Mouse (Mus musculus) mature B cell (primary cell): ENCODE measurements around the gene Gm11563.
"Not testable (repeated sequence)": the region's sequence is repeated elsewhere in the genome, so short reads cannot be mapped to it uniquely, and the experiment has no call there.

Source experiments
- in situ Hi-C: fragments of 300-500 bp; cut with MboI; formaldehyde crosslinking; loops from 2 replicates; pipeline ENCODE4 v1.14.3; 2019

Gene Gm11563

DNA sequence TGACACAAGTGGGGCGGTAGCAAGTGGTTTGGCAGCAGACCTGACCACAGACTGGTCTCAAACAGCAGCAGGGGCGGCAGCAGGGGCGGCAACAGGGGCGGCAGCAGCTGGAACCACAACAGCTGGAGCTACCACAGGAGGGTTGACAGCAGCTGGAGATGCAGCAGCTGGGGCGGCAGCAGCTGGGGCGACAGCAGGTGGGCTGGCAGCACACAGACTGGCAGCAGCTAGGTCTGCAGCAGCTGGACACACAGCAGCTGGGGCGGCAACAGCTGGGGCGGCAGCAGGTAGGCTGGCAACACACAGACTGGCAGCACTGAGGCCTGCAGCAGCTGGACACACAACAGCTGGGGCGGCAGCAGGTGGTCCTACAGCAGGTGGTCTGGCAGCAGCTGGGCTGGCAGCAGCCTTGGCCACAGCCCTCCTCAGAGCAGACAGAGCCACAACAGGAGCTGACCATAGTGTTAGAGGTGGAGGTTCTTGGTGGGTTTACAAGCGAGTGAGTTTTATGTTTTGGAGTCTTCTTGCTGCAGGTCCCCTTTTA is at the start of gene Gm11563:
TSS of gene Gm11563 (minus strand) at position 494 of the 544 bp plus-strand sequence.
- in situ Hi-C loops = not testable (repeated sequence)

DNA sequence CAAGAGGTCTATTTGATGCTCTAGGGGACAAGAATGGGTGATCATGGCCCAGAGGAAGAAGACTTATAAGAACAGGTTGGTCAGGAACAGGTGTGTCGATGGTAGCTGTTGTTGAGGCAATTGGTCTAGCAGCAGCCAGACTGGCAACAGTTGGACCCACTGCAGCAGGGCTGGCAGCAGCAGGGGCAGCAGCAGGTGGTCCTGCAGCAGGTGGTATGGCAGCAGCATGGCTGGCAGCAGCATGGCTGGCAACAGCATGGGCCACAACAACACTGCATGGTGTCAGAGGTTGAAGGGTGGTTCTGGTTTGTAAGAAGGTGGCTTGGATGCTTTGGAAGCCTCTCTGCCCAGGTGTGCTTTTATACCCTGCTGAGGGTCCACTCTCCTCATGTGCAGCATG is 31.7 kb upstream of the Gm11563 start, which contains the start of gene Gm14190:
TSS of gene Gm14190 (minus strand) at position 278 of the 400 bp plus-strand sequence.
- in situ Hi-C loops = no loop called here

DNA sequence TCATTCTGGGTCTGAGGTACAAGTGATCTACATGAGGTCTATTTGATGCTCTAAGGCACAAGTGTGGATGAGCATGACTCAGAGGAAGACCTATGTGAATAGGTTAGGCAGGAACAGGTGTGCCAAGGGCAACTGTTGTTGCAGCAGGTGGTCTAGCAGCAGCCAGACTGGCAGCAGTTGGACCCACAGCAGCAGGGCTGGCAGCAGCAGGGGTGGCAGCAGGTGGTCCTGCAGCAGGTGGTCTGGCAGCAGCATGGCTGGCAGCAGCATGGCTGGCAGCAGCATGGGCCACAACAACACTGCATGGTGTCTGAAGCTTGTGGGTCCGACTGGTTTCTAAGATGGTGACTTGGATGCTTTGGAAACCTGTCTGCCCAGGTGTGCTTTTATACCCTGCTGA is 26.5 kb upstream of the Gm11563 start:
- in situ Hi-C loops = not testable (repeated sequence)

DNA sequence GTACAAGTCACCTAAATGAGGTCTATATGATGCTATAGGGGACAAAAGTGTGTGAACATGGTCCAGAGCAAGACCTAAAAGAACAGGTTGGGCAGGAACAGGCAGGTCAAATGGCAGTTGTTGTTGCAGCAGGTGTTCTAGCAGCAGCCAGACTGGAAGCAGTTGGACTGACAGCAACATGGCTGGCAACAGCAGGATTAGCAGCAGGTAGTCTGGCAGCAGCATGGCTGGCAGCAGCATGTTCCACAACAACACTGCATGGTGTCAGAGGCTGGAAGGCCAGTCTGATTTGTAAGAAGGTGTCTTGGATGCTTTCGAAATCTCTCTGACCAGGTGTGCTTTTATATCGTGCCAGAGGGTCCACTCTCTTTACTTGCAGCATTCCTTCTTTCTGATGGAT is 24.7 kb upstream of the Gm11563 start:
- in situ Hi-C loops = no loop called here

DNA sequence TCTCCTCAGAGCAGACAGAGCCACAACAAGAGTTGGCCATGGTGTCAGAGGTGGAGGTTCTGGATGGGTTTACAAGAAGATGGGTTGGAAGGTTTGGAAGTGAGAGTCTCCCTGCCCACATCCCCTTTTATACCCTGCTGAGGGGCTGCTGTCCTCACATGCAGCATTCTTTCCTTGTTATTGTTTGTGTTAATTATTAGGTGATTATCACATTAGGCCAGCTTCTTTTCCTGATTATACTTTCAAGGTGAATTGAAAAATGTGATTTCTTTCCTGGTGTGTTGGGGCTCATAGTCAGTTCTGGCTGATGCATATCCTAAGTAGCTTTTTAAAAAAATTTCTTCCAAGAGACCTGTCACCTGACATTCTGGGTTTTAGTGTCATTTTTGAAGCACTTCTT is 7.1 kb upstream of the Gm11563 start, which contains the start of gene Krtap4-6:
TSS of gene Krtap4-6 (minus strand) at position 101 of the 400 bp plus-strand sequence.
- in situ Hi-C loops = no loop called here

DNA sequence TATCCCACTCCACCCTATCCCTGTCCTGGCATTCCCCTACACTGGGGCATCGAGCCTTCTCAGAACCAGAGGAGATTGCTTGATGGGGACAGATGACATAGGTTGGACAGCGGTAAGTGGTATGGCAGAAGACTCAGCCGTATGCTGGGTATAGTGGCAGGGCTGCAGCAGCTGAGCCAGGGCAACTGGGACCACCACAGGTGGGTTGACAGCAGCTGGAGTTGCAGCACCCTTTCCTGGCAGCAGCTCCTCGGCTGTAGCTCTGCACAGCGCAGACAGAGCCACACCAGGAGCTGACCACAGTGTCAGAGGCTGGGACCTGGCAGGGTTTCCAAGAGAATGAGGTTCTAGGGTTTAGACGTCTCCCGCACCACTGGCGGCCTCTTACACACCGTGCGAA is 4.0 kb upstream of the Gm11563 start:
- in situ Hi-C loops = no loop called here

DNA sequence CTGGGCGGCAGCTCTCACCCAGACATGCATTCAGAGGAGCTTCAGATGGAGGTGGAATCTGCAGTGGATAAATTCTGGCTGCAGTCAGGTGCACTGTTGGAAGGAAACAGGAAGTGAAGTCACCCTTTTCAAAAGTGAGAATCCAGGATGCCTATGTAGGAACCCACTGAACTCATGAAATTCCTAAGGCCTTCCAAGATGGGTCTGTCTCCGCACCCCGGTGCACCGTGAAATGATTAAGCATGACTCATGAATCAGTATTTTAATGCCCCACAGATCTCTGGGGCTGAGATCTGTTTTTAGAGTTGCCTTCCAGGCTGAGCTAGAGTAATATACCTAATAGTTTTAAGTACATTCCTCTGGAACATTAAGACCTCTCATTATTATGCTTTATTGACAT is 496 bp upstream of the Gm11563 start:
- in situ Hi-C loops = no loop called here

DNA sequence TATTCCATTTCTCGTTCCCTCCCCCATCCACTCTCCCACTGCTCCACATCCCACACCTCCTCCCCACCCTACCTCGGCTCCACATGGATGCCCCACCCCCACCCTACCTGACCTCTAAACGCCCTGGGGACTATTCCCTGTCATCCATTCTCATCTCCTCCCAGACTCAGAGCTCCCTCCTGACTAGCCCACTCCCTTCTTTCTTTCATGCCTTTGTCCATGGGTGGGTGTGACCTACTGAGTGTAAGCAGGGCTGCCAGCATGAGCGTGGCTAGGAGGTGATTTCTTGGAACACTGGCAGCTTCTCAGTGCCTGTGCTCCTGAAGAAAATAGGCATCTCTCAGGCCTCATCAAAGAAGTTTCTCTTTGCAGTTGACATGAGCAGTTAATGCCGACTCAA is 1.7 kb downstream of the Gm11563 start:
- in situ Hi-C loops = no loop called here

DNA sequence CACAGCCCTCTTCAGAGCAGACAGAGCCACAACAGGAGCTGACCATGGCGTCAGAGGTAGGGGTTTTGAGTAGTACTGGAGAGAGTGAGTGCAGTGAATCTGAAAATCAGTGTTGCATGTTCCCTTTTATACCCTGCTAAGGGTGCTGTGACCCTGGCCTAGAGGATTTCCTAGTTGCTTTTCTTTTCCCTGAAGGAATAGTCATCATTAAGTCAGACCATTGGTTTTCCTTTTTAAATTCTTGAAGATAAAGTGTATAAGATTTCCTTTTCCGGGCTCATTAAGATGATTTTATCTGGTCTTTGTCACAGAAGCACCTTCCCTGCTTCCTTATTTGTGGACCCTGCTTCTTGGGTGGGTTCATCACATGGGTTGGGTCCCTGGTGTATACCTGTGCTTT is 8.6 kb downstream of the Gm11563 start, which contains the start of gene Gm11555:
TSS of gene Gm11555 (minus strand) at position 101 of the 400 bp plus-strand sequence.
- in situ Hi-C loops = no loop called here

DNA sequence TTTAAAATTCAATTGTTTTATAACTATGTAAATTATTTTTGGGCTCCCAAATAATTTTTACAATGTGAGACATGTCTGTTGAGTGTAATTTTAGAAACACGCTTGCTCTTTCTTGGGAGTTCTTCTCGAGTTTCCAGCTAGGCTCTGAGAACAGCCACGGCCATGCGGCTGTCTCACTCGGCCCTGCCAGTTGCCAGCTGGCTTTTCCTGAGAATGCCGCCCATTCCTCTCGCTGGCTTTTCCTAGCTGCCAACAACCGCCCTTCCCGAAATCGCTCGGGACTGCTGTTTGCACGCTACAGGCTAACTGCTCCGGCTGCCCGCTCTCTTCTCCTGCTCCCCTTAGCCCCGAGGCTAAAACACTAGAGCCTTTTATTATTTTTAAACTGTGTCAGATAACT is 12.3 kb downstream of the Gm11563 start:
- in situ Hi-C loops = no loop called here

DNA sequence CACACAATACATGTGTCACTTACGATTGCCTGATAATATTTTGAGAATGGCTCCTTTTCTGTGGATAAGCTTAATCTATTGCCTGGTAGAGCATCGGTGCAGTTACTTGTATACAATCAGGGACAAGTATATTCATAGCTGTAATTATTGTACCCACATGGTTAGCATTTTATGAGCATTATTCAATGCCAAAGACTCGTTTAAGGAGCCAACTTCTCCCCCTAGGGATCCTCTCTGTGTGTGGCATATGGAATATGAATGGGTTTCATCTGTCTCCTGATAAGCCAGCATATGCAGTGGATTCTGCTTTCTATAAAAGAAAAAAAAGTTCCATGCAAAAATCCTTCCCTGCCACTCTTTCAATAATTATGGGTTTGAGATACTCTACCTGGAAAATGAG is 14.4 kb downstream of the Gm11563 start:
- in situ Hi-C loops = no loop called here

DNA sequence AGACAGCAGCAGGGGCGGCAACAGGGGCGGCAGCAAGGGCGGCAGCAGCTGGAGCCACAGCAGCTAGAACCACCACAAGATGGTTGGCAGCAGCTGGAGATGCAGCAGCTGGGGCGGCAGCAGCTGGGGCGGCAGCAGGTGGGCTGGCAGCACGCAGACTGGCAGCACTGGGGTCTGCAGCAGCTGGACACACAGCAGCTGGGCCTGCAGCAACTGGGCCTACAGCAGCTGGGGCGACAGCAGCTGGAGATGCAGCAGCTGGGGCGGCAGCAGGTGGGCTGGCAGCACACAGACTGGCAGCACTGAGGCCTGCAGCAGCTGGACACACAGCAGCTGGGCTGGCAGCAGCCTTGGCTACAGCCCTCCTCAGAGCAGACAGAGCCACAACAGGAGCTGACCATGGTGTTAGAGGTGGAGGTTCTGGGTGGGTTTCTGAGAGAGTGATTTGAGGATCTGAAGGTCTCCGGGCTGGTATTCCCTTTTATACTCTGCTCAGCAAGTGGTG is 15.1 kb downstream of the Gm11563 start, which contains the start of gene Krtap4-7:
TSS of gene Krtap4-7 (minus strand) at position 455 of the 505 bp plus-strand sequence.
- in situ Hi-C loops = not testable (repeated sequence)

DNA sequence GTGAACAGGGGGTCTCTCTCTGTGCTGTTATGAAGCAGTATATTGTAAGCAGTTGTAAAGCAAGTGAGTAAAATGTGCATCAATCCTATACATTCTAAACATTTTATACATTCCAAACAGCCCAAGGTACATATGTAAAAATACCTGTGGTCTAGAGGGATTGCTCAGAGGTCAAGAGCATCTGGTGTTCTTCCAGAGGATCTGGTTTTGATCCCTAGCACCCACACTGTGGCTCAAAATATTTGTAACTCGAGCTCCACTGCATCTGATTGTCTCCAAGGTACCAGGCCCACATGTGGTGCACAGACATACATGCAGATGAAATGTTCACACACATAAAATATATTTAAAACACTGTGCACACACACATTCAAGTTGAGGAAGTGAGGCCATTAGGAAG is 17.8 kb downstream of the Gm11563 start:
- in situ Hi-C loops = no loop called here

DNA sequence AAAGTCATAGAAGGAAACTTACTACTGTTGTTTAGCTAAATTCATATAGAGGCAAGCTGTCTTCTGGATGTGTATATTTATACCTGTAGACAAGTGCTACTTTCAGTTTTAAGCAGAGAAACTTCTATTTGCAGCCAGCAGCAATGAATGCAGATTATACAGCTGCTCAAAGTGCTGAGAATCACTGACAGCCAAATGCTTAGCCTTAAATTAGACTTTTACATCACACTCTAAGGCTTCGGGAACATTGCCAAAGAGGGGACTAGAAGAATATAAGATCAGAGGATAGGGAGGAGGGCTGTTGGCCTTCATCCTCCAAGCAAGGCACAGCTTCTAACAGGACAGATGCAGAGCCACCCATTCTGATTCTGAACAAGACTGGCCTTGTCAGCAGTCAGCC is 21.7 kb downstream of the Gm11563 start:
- in situ Hi-C loops = no loop called here

DNA sequence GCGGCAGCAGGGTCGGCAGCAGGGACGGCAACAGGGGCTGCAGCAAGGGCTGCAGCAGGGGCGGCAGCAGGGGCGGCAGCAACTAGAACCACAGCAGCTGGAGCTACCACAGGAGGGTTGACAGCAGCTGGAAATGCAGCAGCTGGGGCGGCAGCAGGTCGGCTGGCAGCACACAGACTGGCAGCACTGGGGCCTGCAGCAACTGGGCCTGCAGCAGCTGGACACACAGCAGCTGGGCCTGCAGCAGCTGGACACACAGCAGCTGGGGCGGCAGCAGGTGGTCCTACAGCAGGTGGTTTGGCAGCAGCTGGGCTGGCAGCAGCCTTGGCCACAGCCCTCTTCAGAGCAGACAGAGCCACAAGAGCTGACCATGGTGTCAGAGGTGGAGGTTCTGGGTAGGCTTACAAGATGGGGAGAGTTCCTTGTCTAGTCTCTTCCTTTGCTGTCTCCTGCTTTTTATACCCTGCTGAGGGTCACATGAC is 24.1 kb downstream of the Gm11563 start, which contains the start of gene Krtap4-2:
TSS of gene Krtap4-2 (minus strand) at position 432 of the 482 bp plus-strand sequence.
- in situ Hi-C loops = no loop called here

DNA sequence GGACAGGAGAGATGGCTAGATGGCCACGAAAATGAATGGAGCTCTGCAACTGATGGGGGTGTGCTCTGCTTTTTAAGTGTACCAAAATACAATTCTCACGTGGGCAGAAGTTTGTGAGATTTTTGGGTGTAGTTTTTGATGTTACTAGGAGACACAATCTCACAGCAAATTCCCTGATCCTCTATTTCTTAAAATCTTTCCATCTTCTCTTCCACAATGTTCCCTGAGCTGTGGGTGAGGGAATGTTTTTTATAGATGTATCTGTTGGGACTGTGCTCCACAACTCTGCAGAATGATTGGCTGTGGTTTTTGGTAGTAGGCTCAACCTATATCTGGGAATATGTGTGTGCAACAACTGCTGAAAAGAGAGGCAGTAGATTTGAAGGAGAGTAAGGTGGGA is 25.5 kb downstream of the Gm11563 start:
- in situ Hi-C loops = no loop called here

DNA sequence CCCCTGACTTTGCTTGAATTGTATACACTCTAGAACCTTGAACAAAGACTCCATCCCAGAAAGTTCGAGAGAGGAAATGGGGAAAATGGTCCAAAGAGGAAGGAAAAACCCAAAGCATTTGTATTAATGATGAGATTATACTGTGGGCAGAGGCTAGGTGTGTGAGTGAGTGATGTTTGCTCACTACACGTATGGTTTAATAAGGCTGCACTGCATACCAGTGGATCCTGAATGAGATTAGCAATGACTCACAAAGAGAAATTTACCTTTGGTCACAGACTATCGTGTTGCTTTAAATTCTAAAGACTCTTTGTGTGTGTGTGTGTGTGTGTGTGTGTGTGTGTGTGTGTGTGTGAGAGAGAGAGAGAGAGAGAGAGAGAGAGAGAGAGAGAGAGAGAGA is 27.9 kb downstream of the Gm11563 start:
- in situ Hi-C loops = no loop called here

DNA sequence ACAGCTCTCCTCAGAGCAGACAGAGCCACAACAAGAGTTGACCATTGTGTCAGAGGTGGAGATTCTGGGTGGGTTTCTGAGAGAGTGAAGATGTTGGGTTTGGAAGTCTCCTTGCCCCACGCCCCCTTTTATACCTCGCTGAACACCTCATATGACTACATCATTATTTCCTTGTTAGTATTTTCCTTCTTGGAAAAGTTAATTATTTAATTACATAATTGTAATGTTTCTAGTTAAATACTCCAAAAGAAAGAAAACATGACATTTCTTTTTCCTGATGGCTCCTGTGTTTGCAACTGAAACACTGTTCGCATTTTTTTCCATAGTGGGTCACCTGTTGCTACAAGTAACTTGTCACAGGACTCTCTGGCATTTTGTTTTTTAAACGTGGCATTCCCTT is 30.6 kb downstream of the Gm11563 start, which contains the start of gene Krtap4-1:
TSS of gene Krtap4-1 (minus strand) at position 101 of the 400 bp plus-strand sequence.
- in situ Hi-C loops = no loop called here

DNA sequence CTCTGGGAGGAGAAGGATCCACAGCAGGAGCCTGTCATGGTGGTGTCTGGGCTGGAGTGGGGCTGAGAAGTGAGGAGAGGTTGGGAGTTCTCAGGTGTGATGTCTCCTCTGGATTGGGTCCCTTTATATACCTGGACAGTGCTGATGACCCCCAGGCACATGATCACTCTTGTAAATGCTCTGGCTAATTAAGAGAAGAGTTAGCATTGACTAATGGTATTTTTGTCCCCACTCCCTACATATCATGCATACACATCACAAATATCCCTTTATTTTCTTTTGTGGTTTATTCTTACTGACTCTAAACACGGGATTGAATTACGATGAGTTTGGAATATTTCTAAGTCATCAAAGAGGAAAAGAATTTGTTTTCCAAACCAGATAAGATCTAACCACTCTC is 38.4 kb downstream of the Gm11563 start, which contains the start of gene Gm11562:
TSS of gene Gm11562 (minus strand) at position 101 of the 400 bp plus-strand sequence.
- in situ Hi-C loops = no loop called here

DNA sequence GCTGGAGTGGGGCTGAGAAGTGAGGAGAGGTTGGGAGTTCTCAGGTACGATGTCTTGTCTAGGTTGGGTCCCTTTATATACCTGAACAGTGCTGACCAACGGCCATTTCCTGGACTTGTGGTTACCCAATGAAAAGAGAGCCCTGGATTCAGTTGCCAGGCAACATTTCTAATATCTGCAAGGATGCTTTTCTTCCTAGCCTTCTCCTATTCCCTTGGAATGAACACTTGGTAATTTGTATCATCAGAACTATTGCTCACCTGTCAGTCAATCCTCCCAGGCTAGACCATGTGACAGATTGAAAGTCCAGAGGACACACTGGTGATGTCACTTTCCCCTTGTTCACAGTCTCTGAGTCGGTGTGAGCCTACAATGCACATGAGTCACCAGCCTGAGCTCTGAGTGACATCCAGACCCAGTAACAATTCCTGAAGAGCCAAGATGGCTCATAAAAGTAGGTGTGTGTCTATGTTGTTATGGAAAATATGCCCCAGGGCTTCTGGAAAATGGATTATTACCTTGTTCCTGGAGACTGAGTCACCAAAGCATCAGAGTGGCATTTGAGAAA is 43.9 kb downstream of the Gm11563 start, which contains the start of gene Krtap2-4:
TSS of gene Krtap2-4 (minus strand) at position 51 of the 568 bp plus-strand sequence.
- in situ Hi-C loops = no loop called here

DNA sequence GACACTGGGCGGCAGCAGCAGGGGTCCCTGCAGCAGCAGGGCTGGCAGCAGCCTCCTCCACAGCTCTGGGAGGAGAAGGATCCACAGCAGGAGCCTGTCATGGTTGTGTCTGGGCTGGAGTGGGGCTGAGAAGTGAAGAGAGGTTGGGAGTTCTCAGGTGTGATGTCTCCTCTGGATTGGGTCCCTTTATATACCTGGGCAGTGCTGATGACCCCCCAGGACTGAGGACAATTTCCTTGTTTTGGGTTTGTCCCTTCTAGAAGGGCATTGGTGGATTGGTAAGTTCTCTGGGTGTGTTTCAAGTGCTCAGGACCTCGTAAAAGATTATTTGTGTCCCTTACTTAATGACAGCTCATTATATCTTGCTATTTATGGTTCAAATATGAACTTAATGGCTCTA is 48.7 kb downstream of the Gm11563 start, which contains the start of gene Gm11937:
TSS of gene Gm11937 (minus strand) at position 101 of the 400 bp plus-strand sequence.
- in situ Hi-C loops = not testable (repeated sequence)

DNA sequence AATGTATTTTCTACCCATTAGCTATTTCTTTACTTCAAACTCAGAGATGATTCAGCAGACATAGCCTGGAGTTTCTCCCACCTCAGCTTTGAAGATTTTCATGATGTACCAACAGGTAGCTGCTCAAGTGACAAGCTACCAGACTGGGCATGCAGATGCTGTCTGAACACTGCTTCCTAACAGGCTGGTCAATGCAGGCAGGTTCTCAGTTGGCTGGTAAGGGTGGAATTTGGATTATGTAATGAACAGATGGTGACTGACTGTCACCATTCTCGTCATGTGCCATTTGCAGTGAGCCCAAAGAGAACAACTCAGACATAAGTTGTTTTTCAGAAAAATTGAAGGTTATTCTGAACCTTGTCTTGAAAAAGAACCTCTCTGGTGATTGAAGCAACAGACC is 49.6 kb downstream of the Gm11563 start:
- in situ Hi-C loops = no loop called here
